Mouse (Mus musculus) midbrain, embryonic 11.5 days (tissue): ENCODE data around the gene Clcn6. TPM values are rescaled to one million over a fixed set of nuclear protein-coding genes. Genes with fewer than 3 reads are reported as not detected.
A peak's percentile ranks its signal among the peaks of the same experiment; 100 is the strongest.

ENCODE experiments used
- ATAC-seq: fragments of 200-750 bp; cut with Nextera tagmentation; 2 replicates; pipeline ENCODE4 v1.8.0; 2017; ENCODE audit warnings: moderate TSS enrichment, moderate library complexity; ENCODE audit not compliant: low FRiP score
- DNase-seq: peaks from one replicate; pipeline ENCODE4 v3.0.0; 2015; ENCODE audit warnings: low spot score; ENCODE audit errors: missing footprints
- H3K27ac ChIP-seq: fragments of 300-500 bp; sonication (generic); 2 replicates; pipeline ENCODE4 v1.5.1; 2014; ENCODE audit warnings: low read depth, low read length
- H3K27me3 ChIP-seq: fragments of 300-500 bp; sonication (generic); 2 replicates; pipeline ENCODE4 v1.6.1; 2014; ENCODE audit warnings: mild to moderate bottlenecking, low read length, moderate library complexity, mixed read lengths; ENCODE audit not compliant: control insufficient read depth, insufficient read depth
- H3K36me3 ChIP-seq: fragments of 300-500 bp; sonication (generic); 2 replicates; pipeline ENCODE4 v1.6.1; 2014; ENCODE audit warnings: mild to moderate bottlenecking, low read length, moderate library complexity, mixed read lengths; ENCODE audit not compliant: control insufficient read depth, insufficient read depth
- H3K4me1 ChIP-seq: fragments of 300-500 bp; sonication (generic); 2 replicates; pipeline ENCODE4 v1.6.1; 2014; ENCODE audit warnings: low read length; ENCODE audit not compliant: control insufficient read depth, insufficient read depth
- H3K4me2 ChIP-seq: fragments of 300-500 bp; sonication (generic); 2 replicates; pipeline ENCODE4 v1.6.1; 2014; ENCODE audit warnings: mild to moderate bottlenecking, moderate library complexity
- H3K4me3 ChIP-seq: fragments of 300-500 bp; sonication (generic); 2 replicates; pipeline ENCODE4 v1.5.1; 2014; ENCODE audit warnings: low read depth, low read length
- H3K9ac ChIP-seq: fragments of 300-500 bp; sonication (generic); 2 replicates; pipeline ENCODE4 v1.6.1; 2014; ENCODE audit warnings: low read length
- H3K9me3 ChIP-seq: fragments of 300-500 bp; sonication (generic); 2 replicates; pipeline ENCODE4 v1.6.1; 2016; ENCODE audit warnings: low read length; ENCODE audit not compliant: control insufficient read depth
- WGBS: fragments of 180-500 bp; shearing (Covaris S2); extraction: QIAGEN DNeasy Blood & Tissue Kit; methylation state at CpG from one replicate; pipeline ENCODE4 v1.1.7; 2014; 5-methylcytosine and 5-hydroxymethylcytosine counted together
- polyA plus RNA-seq: library from polyadenylated mRNA; unstranded; fragments of >200 nt; fragmentation: Nextera tagmentation; extraction: Ambion mirVana; gene quantifications from 2 replicates; pipeline ENCODE4 v1.2.1, GENCODE M21; 2014

Clcn6 gene
- polyA plus RNA-seq, 1 experiment from 2014 or later, result 20.2 TPM

DNA sequence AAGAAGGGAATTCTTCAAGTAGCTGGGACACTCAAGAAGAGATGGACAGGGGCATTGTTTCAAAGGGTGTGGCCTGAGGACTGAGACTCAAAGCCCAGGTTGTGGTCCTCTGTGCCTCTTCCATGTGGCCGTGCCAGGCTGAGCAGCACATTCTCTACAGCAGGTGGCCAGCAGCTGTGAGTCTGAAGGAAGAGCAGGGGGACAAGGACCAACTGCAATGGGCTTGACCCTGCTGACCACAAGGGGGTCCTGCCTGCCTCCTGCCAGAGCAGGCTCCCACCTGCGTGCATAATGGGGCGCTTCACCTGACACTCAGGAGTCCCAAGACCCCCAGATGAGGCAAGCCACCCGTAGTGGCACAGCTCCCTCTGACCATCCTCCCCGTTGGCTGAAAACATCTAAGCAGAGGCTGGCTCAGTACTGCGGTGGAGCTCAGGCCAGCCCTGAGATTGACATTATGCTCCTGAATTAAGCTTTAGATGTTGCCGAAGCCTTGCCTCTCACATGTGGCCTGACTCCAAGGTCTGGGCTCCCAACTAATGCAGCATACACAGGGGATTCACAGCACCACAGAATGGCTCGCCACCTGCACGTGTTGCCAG, 19.7 kb upstream of the Clcn6 start:
- 91% methylated on average over 9 of the region's 9 CpGs for WGBS
- Histone ChIP-seq H3K9ac (no peak overlapping the region), H3K27ac (no peak overlapping the region), H3K4me3 (no peak overlapping the region), H3K4me2 (no peak overlapping the region), H3K4me1 (no peaks in the 10 kb centered on the region), H3K9me3 (no peaks in the 10 kb centered on the region), H3K27me3 (no peaks in the 10 kb centered on the region), H3K36me3 (peaks cover 24% of the 10 kb centered on the region)
- DNase-seq (no peak), ATAC-seq (no peak)

DNA sequence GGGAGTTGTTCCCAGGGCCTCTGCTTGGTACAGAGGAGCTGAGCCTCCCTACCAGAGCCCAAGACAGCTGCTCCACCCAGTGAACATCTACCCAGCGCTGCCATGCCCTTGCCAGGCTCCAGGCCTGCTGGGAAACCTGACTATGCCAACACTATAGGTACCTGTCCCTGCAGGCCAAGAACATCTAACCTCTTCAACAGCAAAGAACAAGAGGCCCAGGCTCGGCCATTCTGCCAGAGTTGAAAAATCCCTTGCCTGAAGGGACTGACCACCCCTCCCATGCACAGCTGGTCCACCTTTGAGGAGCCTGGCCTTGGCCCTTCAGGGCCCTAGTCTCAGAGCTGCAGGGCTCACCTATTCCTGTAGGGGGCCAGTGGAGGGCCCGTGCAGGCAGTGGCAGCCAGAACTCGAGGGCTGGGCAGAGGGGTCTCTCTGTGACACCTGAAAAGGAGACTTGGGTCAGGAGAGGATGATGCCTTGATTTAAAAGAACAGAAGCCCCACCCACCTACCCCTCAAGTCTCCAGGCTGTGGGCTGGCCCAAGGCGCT, 19.1 kb upstream of the Clcn6 start:
- Histone ChIP-seq H3K9me3 (no peaks in the 10 kb centered on the region), H3K4me3 (no peak overlapping the region), H3K27ac (no peak overlapping the region), H3K9ac (no peak overlapping the region), H3K4me2 (no peak overlapping the region), H3K4me1 (no peaks in the 10 kb centered on the region), H3K27me3 (no peaks in the 10 kb centered on the region), H3K36me3 (peaks cover 27% of the 10 kb centered on the region)
- ATAC-seq (no peak), DNase-seq (peak; percentile 72)
- 67% methylated on average over 5 of the region's 5 CpGs for WGBS

DNA sequence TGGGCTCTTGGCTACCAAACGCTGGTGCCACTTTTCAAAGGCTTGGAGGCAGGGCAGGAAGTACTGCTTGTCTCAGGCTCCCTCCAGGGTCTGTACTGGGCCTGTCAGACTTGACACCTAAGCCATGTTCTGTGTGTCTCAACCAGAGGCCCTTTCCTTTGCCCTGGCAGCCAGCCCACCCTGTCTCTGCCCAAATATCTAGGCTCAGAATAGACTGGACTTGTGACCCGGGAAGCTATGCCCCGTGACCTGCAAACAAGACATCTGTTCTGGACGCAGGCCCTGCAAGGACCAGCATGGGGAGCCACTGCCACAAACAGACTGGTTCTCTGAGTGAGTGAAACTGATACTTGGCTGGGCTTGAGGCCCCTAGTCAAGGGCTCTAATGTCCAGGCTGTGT, 18.2 kb upstream of the Clcn6 start:
- Histone ChIP-seq H3K27me3 (no peaks in the 10 kb centered on the region), H3K36me3 (peaks cover 31% of the 10 kb centered on the region), H3K4me3 (no peak overlapping the region), H3K27ac (no peak overlapping the region), H3K4me2 (no peak overlapping the region), H3K9ac (no peak overlapping the region), H3K4me1 (no peaks in the 10 kb centered on the region), H3K9me3 (no peaks in the 10 kb centered on the region)
- ATAC-seq, result no peak
- DNase-seq, result no peak
- 89% methylated on average over 4 of the region's 4 CpGs for WGBS

GRCm38 (mm10) chr4:148056246-148056645, 17.6 kb upstream of the Clcn6 start:
- ATAC-seq (no peak), DNase-seq (peak; percentile 23)
- H3K27me3 ChIP-seq, result no peaks in the 10 kb centered on the region
- WGBS, result 90% methylated on average over 7 of the region's 7 CpGs
- no peak overlapping the region for H3K4me2 ChIP-seq
- H3K4me1 ChIP-seq, result no peaks in the 10 kb centered on the region
- H3K9ac ChIP-seq, result no peak overlapping the region
- no peak overlapping the region for H3K4me3 ChIP-seq
- H3K27ac ChIP-seq, result no peak overlapping the region
- H3K36me3 ChIP-seq, result peaks cover 34% of the 10 kb centered on the region
- H3K9me3 ChIP-seq, result no peaks in the 10 kb centered on the region

- 93% methylated on average over 21 of the region's 21 CpGs for WGBS
- Histone ChIP-seq H3K4me2 (no peak overlapping the region), H3K36me3 (peaks cover 34% of the 10 kb centered on the region), H3K27me3 (no peaks in the 10 kb centered on the region), H3K4me3 (no peak overlapping the region), H3K27ac (no peak overlapping the region), H3K9ac (no peak overlapping the region), H3K4me1 (no peaks in the 10 kb centered on the region), H3K9me3 (no peaks in the 10 kb centered on the region)
- DNase-seq (peak; percentile 56), ATAC-seq (no peak)
Observed at GRCm38 (mm10) chr4:148054961-148055695, 16.5 kb upstream of the Clcn6 start.

DNA sequence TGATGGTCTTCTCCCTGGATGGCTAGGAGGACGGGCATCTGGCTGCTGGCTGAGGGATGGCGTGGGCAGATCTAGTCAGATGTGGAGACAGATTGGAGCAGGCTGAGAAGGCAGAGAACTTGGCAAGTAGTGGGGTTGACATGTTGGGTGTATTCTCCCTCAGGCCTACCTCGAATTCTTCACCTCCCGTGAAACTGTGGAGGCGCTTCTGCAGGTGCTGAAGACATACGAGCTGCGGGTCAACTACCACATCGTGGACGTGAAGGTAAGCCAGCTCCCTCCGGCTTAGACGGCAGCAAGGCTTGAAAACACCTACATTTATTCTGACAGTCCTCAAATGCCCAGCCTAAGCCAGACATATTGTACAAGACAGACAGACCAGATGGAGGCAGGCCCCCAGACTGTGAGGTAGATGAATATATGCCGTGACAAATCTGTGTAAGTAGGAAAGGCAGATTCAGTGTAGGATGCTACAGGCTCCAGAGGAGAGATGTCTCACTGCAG, 14.8 kb upstream of the Clcn6 start:
- no peaks in the 10 kb centered on the region for H3K9me3 ChIP-seq
- DNase-seq (peak; percentile 59), ATAC-seq (no peak)
- no peak overlapping the region for H3K27ac ChIP-seq
- H3K4me2 ChIP-seq, result no peak overlapping the region
- H3K36me3 ChIP-seq, result peaks cover 38% of the 10 kb centered on the region
- no peak overlapping the region for H3K4me3 ChIP-seq
- H3K9ac ChIP-seq, result no peak overlapping the region
- no peaks in the 10 kb centered on the region for H3K27me3 ChIP-seq
- no peaks in the 10 kb centered on the region for H3K4me1 ChIP-seq
- WGBS, result 91% methylated on average over 12 of the region's 12 CpGs

GRCm38 (mm10) chr4:148052976-148053375, 14.4 kb upstream of the Clcn6 start:
- peaks cover 39% of the 10 kb centered on the region for H3K36me3 ChIP-seq
- H3K4me1 ChIP-seq, result no peaks in the 10 kb centered on the region
- DNase-seq, result peak; percentile 45
- H3K4me3 ChIP-seq, result no peak overlapping the region
- WGBS, result 81% methylated on average over 2 of the region's 2 CpGs
- no peaks in the 10 kb centered on the region for H3K9me3 ChIP-seq
- H3K4me2 ChIP-seq, result no peak overlapping the region
- H3K27me3 ChIP-seq, result no peaks in the 10 kb centered on the region
- ATAC-seq, result no peak
- H3K9ac ChIP-seq, result no peak overlapping the region
- H3K27ac ChIP-seq, result no peak overlapping the region

GRCm38 (mm10) chr4:148051886-148052285, 13.3 kb upstream of the Clcn6 start:
- ATAC-seq (no peak), DNase-seq (peak; percentile 77)
- Histone ChIP-seq H3K27me3 (no peaks in the 10 kb centered on the region), H3K27ac (no peak overlapping the region), H3K36me3 (peaks cover 41% of the 10 kb centered on the region), H3K4me1 (no peaks in the 10 kb centered on the region), H3K9ac (no peak overlapping the region), H3K9me3 (no peaks in the 10 kb centered on the region), H3K4me3 (no peak overlapping the region), H3K4me2 (no peak overlapping the region)
- 85% methylated on average over 11 of the region's 11 CpGs for WGBS
